Mouse (Mus musculus) left cerebral cortex, adult 2 months (tissue): ENCODE measurements around the gene Fam3b. TPM values are rescaled to one million over a fixed set of nuclear protein-coding genes. Genes with fewer than 3 reads are reported as not detected.

Source experiments
- DNase-seq, 2 experiments: peaks; one replicate each; pipeline ENCODE4 v3.0.0; 2021 to 2022; ENCODE audit warnings: low spot score in 2 of 2, mixed read lengths in 1 of 2; ENCODE audit errors: extremely low spot score in 1 of 2
- H3K27ac ChIP-seq: fragments of 200-600 bp; 2 replicates; pipeline ENCODE4 v1.8.1; 2022
- H3K4me3 ChIP-seq: fragments of 200-600 bp; 2 replicates; pipeline ENCODE4 v1.8.1; 2022
- CTCF ChIP-seq: fragments of 200-600 bp; IDR thresholded peaks from 2 replicates; pipeline ENCODE4 v1.8.1; 2022; ENCODE audit warnings: antibody characterized with exemption, mild to moderate bottlenecking, moderate library complexity
- intact Hi-C: fragments of 180-260 bp; cut with DNase I; formaldehyde crosslinking; loops from one replicate; pipeline ENCODE4 v1.15.1; 2025
- total RNA-seq, 2 experiments: library from RNA; stranded (reverse); gene quantifications; 2 replicates each; pipeline ENCODE4 v1.2.3; 2021

Gene Fam3b
- total RNA-seq, 2 experiments from 2014 or later, result not detected

- DNase-seq, result no peak
- no peak for TF ChIP-seq CTCF
- Histone ChIP-seq H3K27ac (no peak overlapping the region), H3K4me3 (no peak overlapping the region)
- intact Hi-C loops, result no loop called here
These were observed 2.3 kb downstream of the Fam3b start for GRCm38 (mm10) chr16:97512347-97512751.

- no peak for DNase-seq
- intact Hi-C loops, result no loop called here
- Histone ChIP-seq H3K27ac (no peak overlapping the region), H3K4me3 (no peak overlapping the region)
- TF ChIP-seq CTCF, result no peak
These were observed 3.1 kb downstream of the Fam3b start for GRCm38 (mm10) chr16:97511495-97511894.

GRCm38 (mm10) chr16:97510849-97511248 is 3.8 kb downstream of the Fam3b start:
- intact Hi-C loops, result no loop called here

GRCm38 (mm10) chr16:97507783-97508182 is 6.8 kb downstream of the Fam3b start:
- no peak overlapping the region for H3K27ac ChIP-seq
- intact Hi-C loops, result no loop called here
- no peak overlapping the region for H3K4me3 ChIP-seq
- TF ChIP-seq CTCF, result no peak; the same call in 1 of the 2 replicates
- DNase-seq, result no peak

More at GRCm38 (mm10) chr16:97510849-97511248, 3.8 kb downstream of the Fam3b start:
- no peak overlapping the region for H3K27ac ChIP-seq
- no peak overlapping the region for H3K4me3 ChIP-seq
- no peak for TF ChIP-seq CTCF
- no peak for DNase-seq

GRCm38 (mm10) chr16:97504793-97505192 is 9.8 kb downstream of the Fam3b start:
- DNase-seq, result no peak
- intact Hi-C loops, result no loop called here
- no peak for TF ChIP-seq CTCF

GRCm38 (mm10) chr16:97503849-97504248 is 10.8 kb downstream of the Fam3b start:
- DNase-seq, result no peak
- H3K4me3 ChIP-seq, result no peak overlapping the region
- intact Hi-C loops, result no loop called here
- H3K27ac ChIP-seq, result no peak overlapping the region
- no peak for TF ChIP-seq CTCF

More at GRCm38 (mm10) chr16:97504793-97505192, 9.8 kb downstream of the Fam3b start:
- H3K4me3 ChIP-seq, result no peak overlapping the region
- H3K27ac ChIP-seq, result no peak overlapping the region

- intact Hi-C loops, result no loop called here
- Histone ChIP-seq H3K4me3 (no peak overlapping the region), H3K27ac (no peak overlapping the region)
- no peak for TF ChIP-seq CTCF
- no peak for DNase-seq
These were observed 13.7 kb downstream of the Fam3b start for GRCm38 (mm10) chr16:97500901-97501300.

- intact Hi-C loops, result no loop called here
- Histone ChIP-seq H3K4me3 (no peak overlapping the region), H3K27ac (no peak overlapping the region)
- DNase-seq, result no peak
- no peak for TF ChIP-seq CTCF
These were observed 15.2 kb downstream of the Fam3b start for GRCm38 (mm10) chr16:97499450-97499849.

- Histone ChIP-seq H3K27ac (no peak overlapping the region), H3K4me3 (no peak overlapping the region)
- TF ChIP-seq CTCF, result no peak
- intact Hi-C loops, result no loop called here
- DNase-seq, result no peak
These were observed 16.5 kb downstream of the Fam3b start for GRCm38 (mm10) chr16:97498139-97498538.

- Histone ChIP-seq H3K4me3 (no peak overlapping the region), H3K27ac (no peak overlapping the region)
- TF ChIP-seq CTCF, result no peak
- intact Hi-C loops, result no loop called here
- no peak for DNase-seq
These were observed 16.9 kb downstream of the Fam3b start for GRCm38 (mm10) chr16:97497682-97498081.

GRCm38 (mm10) chr16:97496026-97496425 is 18.6 kb downstream of the Fam3b start:
- no peak for TF ChIP-seq CTCF
- no peak overlapping the region for H3K27ac ChIP-seq
- DNase-seq, result no peak

GRCm38 (mm10) chr16:97492369-97492768 is 22.2 kb downstream of the Fam3b start:
- Histone ChIP-seq H3K4me3 (no peak overlapping the region), H3K27ac (no peak overlapping the region)
- DNase-seq, result no peak
- no peak for TF ChIP-seq CTCF
- intact Hi-C loops, result no loop called here

More at GRCm38 (mm10) chr16:97496026-97496425, 18.6 kb downstream of the Fam3b start:
- intact Hi-C loops, result no loop called here
- no peak overlapping the region for H3K4me3 ChIP-seq

- Histone ChIP-seq H3K27ac (no peak overlapping the region), H3K4me3 (no peak overlapping the region)
- no peak for TF ChIP-seq CTCF
- intact Hi-C loops, result no loop called here
- no peak for DNase-seq
These were observed 36.0 kb downstream of the Fam3b start for GRCm38 (mm10) chr16:97478655-97479054.
